Mouse (Mus musculus) cortical plate, adult 2 months (tissue): Measurements from ENCODE around the gene Tyk2.

ENCODE experiments used
- CTCF ChIP-seq: fragments of 200-500 bp; IDR thresholded peaks from 2 replicates; pipeline ENCODE4 v1.5.1; 2011; ENCODE audit warnings: mild to moderate bottlenecking, control low read depth, low read length; ENCODE audit not compliant: insufficient read depth; ENCODE audit errors: extremely low read depth
- POLR2A ChIP-seq: fragments of 200-500 bp; IDR thresholded peaks from 2 replicates; pipeline ENCODE4 v1.6.1; 2011; ENCODE audit warnings: mild to moderate bottlenecking, low read length, control low read depth; ENCODE audit not compliant: insufficient read depth; ENCODE audit errors: extremely low read depth

- TF ChIP-seq CTCF (no peak), POLR2A (no peak)
These were observed 17.3 kb downstream of the Tyk2 start for GRCm38 (mm10) chr9:21113751-21114150.
